Mouse (Mus musculus) megakaryocyte, embryonic 14.5 days (primary cell): ENCODE measurements around the gene Il34.

ENCODE experiments used
- FLI1 ChIP-seq: IDR thresholded peaks from 2 replicates; pipeline ENCODE4 v1.6.1; 2012; ENCODE audit warnings: low read length, inconsistent platforms, mixed read lengths
- GATA1 ChIP-seq: IDR thresholded peaks from 3 replicates; pipeline ENCODE4 v1.6.1; 2012; ENCODE audit warnings: mixed read lengths, low read length, inconsistent platforms, borderline replicate concordance

DNA sequence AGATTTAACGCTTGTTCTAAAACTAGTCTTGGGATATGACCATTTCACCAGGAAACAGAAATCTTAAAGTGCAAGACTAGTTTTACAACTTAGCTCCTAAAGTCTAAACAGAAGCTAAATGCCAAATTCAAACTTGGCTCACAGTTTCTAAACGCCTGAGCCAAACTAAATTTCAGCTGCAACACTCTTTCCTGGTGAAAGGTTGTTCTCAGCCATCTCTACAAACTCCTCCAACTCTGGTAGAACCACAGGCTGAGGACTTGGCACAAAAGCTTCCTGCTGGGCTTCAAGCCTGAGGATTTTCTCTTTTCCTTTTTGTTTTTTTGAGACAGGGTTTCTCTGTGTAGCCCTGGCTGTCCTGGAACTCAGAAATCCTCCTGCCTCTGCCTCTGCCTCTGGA lies 14.5 kb upstream of the Il34 start:
- TF ChIP-seq GATA1 (no peak), FLI1 (no peak)
